ENCODE assay signal across 8 mouse cellular contexts in the genomic region with DNA sequence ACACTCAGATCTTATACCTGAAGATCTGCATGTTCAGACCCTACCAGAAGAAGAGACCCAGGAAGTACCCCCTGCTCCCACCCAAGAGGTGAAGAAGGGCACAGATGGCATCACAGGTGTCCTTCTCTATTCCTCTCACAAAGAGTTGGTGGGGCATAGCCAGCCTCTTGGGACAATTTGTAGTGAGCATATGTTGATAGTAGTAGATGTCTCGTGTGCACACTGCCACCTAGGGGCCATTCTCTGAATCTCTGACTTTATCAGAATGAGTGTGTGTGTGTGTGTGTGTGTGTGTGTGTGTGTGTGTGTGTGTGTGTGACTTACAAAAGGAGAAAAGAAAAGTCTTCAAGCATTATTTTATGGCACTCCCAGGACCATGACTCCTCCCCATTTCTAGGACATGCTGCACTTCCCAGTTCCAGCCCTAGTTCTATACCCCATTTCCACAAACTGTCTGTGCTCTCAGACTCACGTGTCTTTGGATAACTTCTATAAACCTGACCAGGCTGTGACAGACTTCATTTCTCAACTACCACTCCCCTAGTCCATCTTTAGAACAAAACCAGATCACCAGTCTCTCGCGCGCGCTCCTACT. TPM values are rescaled to one million over a fixed set of nuclear protein-coding genes. Genes with fewer than 3 reads are reported as not detected.
DNase-seq lines count a peak whose midpoint lies in the region; ATAC-seq and TF ChIP-seq lines count a peak whose summit lies in the region.

No protein-coding gene starts in this region.

- ATAC-seq in CD4-positive, CD25-positive, alpha-beta regulatory T cell, adult 4 months = peak; percentile 96
- ATAC-seq in embryonic facial prominence, embryonic 12.5 days (ENCODE audit: insufficient number of reproducible peaks, insufficient read depth, low FRiP score, low TSS enrichment) = 0 out of 2 replicates have a peak, but pooled peaks have one; percentile 48
- ATAC-seq in heart, embryonic 11.5 days (replicated peaks; ENCODE audit: insufficient number of reproducible peaks, low FRiP score, low TSS enrichment) = 0 out of 2 replicates have a peak, but pooled peaks have one; percentile 55
- peak; percentile 60; the same call in 1 of the 2 replicates for ATAC-seq in kidney, embryonic 16.5 days (ENCODE audit: low FRiP score, low TSS enrichment)
- ATAC-seq in liver, embryonic 12.5 days = peak; percentile 62
- peak; percentile 79 for ATAC-seq in stomach, postnatal 0 days (ENCODE audit: low FRiP score, low TSS enrichment)

- H3K4me2 ChIP-seq in embryonic facial prominence, embryonic 12.5 days (replicated peaks) = no peak overlapping the region
- no peak overlapping the region for H3K4me2 ChIP-seq in heart, embryonic 11.5 days
- H3K4me2 ChIP-seq in kidney, embryonic 16.5 days (replicated peaks; ENCODE audit: low read depth, low read length) = no peak overlapping the region
- no peak overlapping the region for H3K4me2 ChIP-seq in liver, embryonic 12.5 days
- H3K4me2 ChIP-seq in stomach, postnatal 0 days (replicated peaks; ENCODE audit: low read depth) = no peak overlapping the region

- no peaks in the 10 kb centered on the region for H3K36me3 ChIP-seq in embryonic facial prominence, embryonic 12.5 days
- no peaks in the 10 kb centered on the region for H3K36me3 ChIP-seq in heart, embryonic 11.5 days (ENCODE audit: control insufficient read depth, insufficient read depth, low read length)
- H3K36me3 ChIP-seq in kidney, embryonic 16.5 days (ENCODE audit: insufficient read depth, low read length) = no peaks in the 10 kb centered on the region
- H3K36me3 ChIP-seq in liver, embryonic 12.5 days = no peaks in the 10 kb centered on the region
- no peaks in the 10 kb centered on the region for H3K36me3 ChIP-seq in stomach, postnatal 0 days (ENCODE audit: control insufficient read depth, insufficient read depth, low read length)

- no peaks in the 10 kb centered on the region for H3K4me1 ChIP-seq in embryonic facial prominence, embryonic 12.5 days
- H3K4me1 ChIP-seq in heart, embryonic 11.5 days (ENCODE audit: control insufficient read depth, insufficient read depth, low read length) = peaks cover 7% of the 10 kb centered on the region; the same call in 1 of the 2 replicates
- no peaks in the 10 kb centered on the region for H3K4me1 ChIP-seq in kidney, embryonic 16.5 days (ENCODE audit: insufficient read depth, low read length)
- H3K4me1 ChIP-seq in liver, embryonic 12.5 days = peaks cover 17% of the 10 kb centered on the region
- H3K4me1 ChIP-seq in stomach, postnatal 0 days (replicated peaks; ENCODE audit: control insufficient read depth, insufficient read depth) = no peaks in the 10 kb centered on the region

- 73% methylated on average over 6 of the region's 6 CpGs for WGBS in embryonic facial prominence, embryonic 12.5 days
- WGBS in heart, embryonic 11.5 days (ENCODE audit: insufficient replicate concordance) = 67% methylated on average over 6 of the region's 6 CpGs
- WGBS in kidney, embryonic 16.5 days = 75% methylated on average over 6 of the region's 6 CpGs
- 70% methylated on average over 6 of the region's 6 CpGs for WGBS in liver, embryonic 12.5 days (ENCODE audit: insufficient replicate concordance)
- WGBS in stomach, postnatal 0 days = 76% methylated on average over 6 of the region's 6 CpGs

- peak; percentile 92 for TF ChIP-seq CTCF in stomach, postnatal 0 days (IDR thresholded peaks at IDR 0.05; ENCODE audit: low read depth)

- H3K9ac ChIP-seq in embryonic facial prominence, embryonic 12.5 days = no peak overlapping the region
- H3K9ac ChIP-seq in heart, embryonic 11.5 days (ENCODE audit: low read depth, low read length) = no peak overlapping the region
- no peak overlapping the region for H3K9ac ChIP-seq in kidney, embryonic 16.5 days (replicated peaks; ENCODE audit: low read length)
- no peak overlapping the region for H3K9ac ChIP-seq in liver, embryonic 12.5 days
- H3K9ac ChIP-seq in stomach, postnatal 0 days (ENCODE audit: low read length) = no peak overlapping the region

- H3K27ac ChIP-seq in embryonic facial prominence, embryonic 12.5 days = no peak overlapping the region
- no peak overlapping the region for H3K27ac ChIP-seq in heart, embryonic 11.5 days (ENCODE audit: low read depth, low read length)
- no peak overlapping the region for H3K27ac ChIP-seq in kidney, embryonic 16.5 days (ENCODE audit: low read length)
- H3K27ac ChIP-seq in liver, embryonic 12.5 days = no peak overlapping the region
- no peak overlapping the region for H3K27ac ChIP-seq in stomach, postnatal 0 days (replicated peaks)

- no peak overlapping the region for H3K4me3 ChIP-seq in embryonic facial prominence, embryonic 12.5 days
- H3K4me3 ChIP-seq in heart, embryonic 11.5 days (ENCODE audit: low read depth, low read length) = no peak overlapping the region
- no peak overlapping the region for H3K4me3 ChIP-seq in kidney, embryonic 16.5 days (ENCODE audit: low read length)
- H3K4me3 ChIP-seq in liver, embryonic 12.5 days = no peak overlapping the region
- no peak overlapping the region for H3K4me3 ChIP-seq in stomach, postnatal 0 days (ENCODE audit: low read depth, low read length)

- no peaks in the 10 kb centered on the region for H3K27me3 ChIP-seq in embryonic facial prominence, embryonic 12.5 days
- no peaks in the 10 kb centered on the region for H3K27me3 ChIP-seq in heart, embryonic 11.5 days (ENCODE audit: control insufficient read depth, insufficient read depth, low read length)
- H3K27me3 ChIP-seq in kidney, embryonic 16.5 days (ENCODE audit: insufficient read depth, low read length) = no peaks in the 10 kb centered on the region
- 0 out of 2 replicates have a peak, but pooled peaks cover 3% of the 10 kb centered on the region for H3K27me3 ChIP-seq in liver, embryonic 12.5 days (replicated peaks)
- no peaks in the 10 kb centered on the region for H3K27me3 ChIP-seq in stomach, postnatal 0 days (ENCODE audit: control insufficient read depth, insufficient read depth, low read length)

- no peak for TF ChIP-seq EP300 in stomach, postnatal 0 days (optimal IDR thresholded peaks at IDR 0.05)

- peak; percentile 80 for DNase-seq in adrenal gland, postnatal 14 days
- DNase-seq in natural killer cell, adult 2 months (ENCODE audit: low spot score in 2 of 2) = peak; percentile 67 to 84
- DNase-seq in stomach, postnatal 0 days (ENCODE audit: low spot score) = peak; percentile 80

- H3K9me3 ChIP-seq in embryonic facial prominence, embryonic 12.5 days = no peaks in the 10 kb centered on the region
- no peaks in the 10 kb centered on the region for H3K9me3 ChIP-seq in heart, embryonic 11.5 days (replicated peaks; ENCODE audit: control insufficient read depth, low read length)
- no peaks in the 10 kb centered on the region for H3K9me3 ChIP-seq in kidney, embryonic 16.5 days (ENCODE audit: low read length)
- H3K9me3 ChIP-seq in liver, embryonic 12.5 days (replicated peaks) = no peaks in the 10 kb centered on the region
- no peaks in the 10 kb centered on the region for H3K9me3 ChIP-seq in stomach, postnatal 0 days (ENCODE audit: control insufficient read depth, low read length)

RNA-seq across cellular contexts. Expression of a gene that starts 8.6 kb away (rescaled TPM):
- polyA plus RNA-seq in CD4-positive, CD25-positive, alpha-beta regulatory T cell, adult 4 months (2017; shearing (Covaris generic)) = 10 to 100 TPM; 62.4 to 88.4 TPM
- total RNA-seq in adrenal gland, postnatal 14 days (2021) = 43.8 and 47.6 TPM in 2 replicates
- 87.6 and 89.7 TPM in 2 replicates for polyA plus RNA-seq in embryonic facial prominence, embryonic 12.5 days (2016; fragmentation: Nextera tagmentation; extraction: Ambion mirVana)
- 43.5 and 54.0 TPM in 2 replicates for polyA plus RNA-seq in heart, embryonic 11.5 days (2014; fragmentation: Nextera tagmentation; extraction: Ambion mirVana)
- 138 and 144 TPM in 2 replicates for polyA plus RNA-seq in kidney, embryonic 16.5 days (2015; fragmentation: Nextera tagmentation; extraction: Ambion mirVana)
- polyA plus RNA-seq in liver, embryonic 12.5 days (2016; fragmentation: Nextera tagmentation; extraction: Ambion mirVana) = 44.5 and 44.6 TPM in 2 replicates
- polyA plus RNA-seq in stomach, postnatal 0 days (2015; fragmentation: Nextera tagmentation; extraction: Ambion mirVana) = 38.1 and 38.8 TPM in 2 replicates

RNA-seq across cellular contexts. Expression of a gene that starts 38.4 kb away (rescaled TPM):
- polyA plus RNA-seq in CD4-positive, CD25-positive, alpha-beta regulatory T cell, adult 4 months (2017; shearing (Covaris generic)) = 10 to 100 TPM; 12.4 to 13.4 TPM
- total RNA-seq in adrenal gland, postnatal 14 days (2021) = 179 and 192 TPM in 2 replicates
- polyA plus RNA-seq in embryonic facial prominence, embryonic 12.5 days (2016; fragmentation: Nextera tagmentation; extraction: Ambion mirVana) = 57.1 and 57.7 TPM in 2 replicates
- polyA plus RNA-seq in heart, embryonic 11.5 days (2014; fragmentation: Nextera tagmentation; extraction: Ambion mirVana) = 67.7 and 75.4 TPM in 2 replicates
- 109 and 111 TPM in 2 replicates for polyA plus RNA-seq in kidney, embryonic 16.5 days (2015; fragmentation: Nextera tagmentation; extraction: Ambion mirVana)
- polyA plus RNA-seq in liver, embryonic 12.5 days (2016; fragmentation: Nextera tagmentation; extraction: Ambion mirVana) = 77.7 and 79.0 TPM in 2 replicates
- 32.4 and 34.5 TPM in 2 replicates for polyA plus RNA-seq in stomach, postnatal 0 days (2015; fragmentation: Nextera tagmentation; extraction: Ambion mirVana)
